Mouse (Mus musculus) small intestine, adult 2 months (tissue): Measurements from ENCODE around the gene Prr13.

Source experiments
- CTCF ChIP-seq: fragments of 200-500 bp; IDR thresholded peaks from 2 replicates; pipeline ENCODE4 v1.5.1; 2012; ENCODE audit warnings: low read depth, mild to moderate bottlenecking, control low read depth, inconsistent platforms, low read length, moderate library complexity, mixed read lengths; ENCODE audit not compliant: insufficient replicate concordance, insufficient read length; ENCODE audit errors: extremely low read depth
- POLR2A ChIP-seq: fragments of 200-500 bp; IDR thresholded peaks from 2 replicates; pipeline ENCODE4 v1.6.1; 2012; ENCODE audit warnings: low read depth, mild to moderate bottlenecking, control low read depth, inconsistent platforms, low read length, moderate library complexity

DNA sequence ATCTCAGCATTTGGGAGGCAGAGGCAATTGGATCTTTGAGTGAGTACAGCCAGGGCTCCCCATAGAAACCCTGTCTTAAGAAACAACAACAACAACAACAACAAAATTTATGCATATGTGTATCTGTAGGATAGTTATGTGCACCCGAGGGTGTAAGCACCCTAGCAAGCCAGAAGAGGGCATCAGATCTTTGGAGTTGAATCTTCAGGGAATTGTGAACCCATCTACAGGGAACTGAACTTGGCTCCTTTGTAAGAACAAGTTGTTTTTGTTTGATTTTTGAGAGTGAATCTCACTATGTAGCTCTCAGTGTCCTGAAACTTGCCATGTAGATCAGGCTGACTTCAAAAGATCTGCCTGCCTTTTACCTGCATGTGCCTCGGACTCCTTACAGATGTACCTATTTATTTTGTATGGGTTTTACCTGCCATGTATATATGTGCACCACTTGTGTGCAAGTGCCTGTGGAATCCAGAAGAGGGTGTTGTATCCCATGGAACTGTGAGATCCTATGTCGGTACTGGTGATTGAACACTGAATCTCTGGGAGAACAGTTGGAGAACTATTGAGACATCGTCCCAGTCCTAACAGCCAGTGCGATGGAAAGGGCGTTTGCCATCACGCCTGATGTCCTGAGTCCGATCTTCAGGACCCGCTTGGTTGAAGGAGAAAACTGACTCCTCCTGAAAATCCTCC lies 10.0 kb downstream of the Prr13 start:
- TF ChIP-seq POLR2A (no peak), CTCF (no peak)
